In genomic region chr9:37229880-37230325, GRCm38 (mm10) we compare ENCODE assay signal across 8 mouse cellular contexts. TPM values are rescaled to one million over a fixed set of nuclear protein-coding genes. Genes with fewer than 3 reads are reported as not detected.
DNase-seq lines count a peak whose midpoint lies in the region; ATAC-seq lines count a peak whose summit lies in the region.

No protein-coding gene starts in this region.

- WGBS in intestine, embryonic 16.5 days: 0% methylated on average over 1 of the region's 1 CpGs

- no peak overlapping the region for H3K27ac ChIP-seq in intestine, embryonic 16.5 days (ENCODE audit: low read length)

- H3K4me1 ChIP-seq in intestine, embryonic 16.5 days (ENCODE audit: control insufficient read depth, insufficient read depth, low read length): 0 out of 2 replicates have a peak, but pooled peaks cover 6% of the 10 kb centered on the region

- H3K9me3 ChIP-seq in intestine, embryonic 16.5 days (ENCODE audit: control insufficient read depth, low read length): no peaks in the 10 kb centered on the region

- DNase-seq in urinary bladder, adult 18-20 months (ENCODE audit: low spot score in 2 of 2): peak; percentile 33 to 57
- no peak for DNase-seq in urinary bladder, postnatal 10 days (ENCODE audit: low spot score)
- DNase-seq in embryo, embryonic 11.5 days (ENCODE audit: low read depth, low spot score): peak; percentile 58
- peak; percentile 43 for DNase-seq in gastrocnemius, postnatal 25 days
- peak; percentile 72 to 88 for DNase-seq in left cerebral cortex, postnatal 25 days (ENCODE audit: low spot score in 2 of 2)
- peak; percentile 78 to 83 for DNase-seq in right cerebral cortex, postnatal 10 days (ENCODE audit: low spot score in 2 of 2)

- ATAC-seq in intestine, embryonic 16.5 days: peak; percentile 68
- ATAC-seq in megakaryocyte-erythroid progenitor cell, adult 5-6 weeks (replicated peaks; ENCODE audit: low FRiP score, low TSS enrichment, poor library complexity, severe bottlenecking): peak; percentile 80

- H3K9ac ChIP-seq in intestine, embryonic 16.5 days (ENCODE audit: low read depth, low read length): no peak overlapping the region

- no peak overlapping the region for H3K4me2 ChIP-seq in intestine, embryonic 16.5 days (ENCODE audit: low read depth, low read length)

- intact Hi-C loops in left cerebral cortex, postnatal 25 days (cut with DNase I): loop anchor here (1.0 to 2.0 kb wide), 3 partner anchors 53 to 336 kb away; no protein-coding TSS in a partner anchor

- no peaks in the 10 kb centered on the region for H3K36me3 ChIP-seq in intestine, embryonic 16.5 days (ENCODE audit: control insufficient read depth, insufficient read depth, low read length)

- H3K27me3 ChIP-seq in intestine, embryonic 16.5 days (replicated peaks; ENCODE audit: control insufficient read depth, insufficient read depth, low read length): no peaks in the 10 kb centered on the region

- no peak overlapping the region for H3K4me3 ChIP-seq in intestine, embryonic 16.5 days (ENCODE audit: low read length)

RNA-seq across cellular contexts. Expression of gene Tmem218, which starts 21.9 kb away (rescaled TPM):
- 1 to 10 TPM; 2.3 to 3.1 TPM for total RNA-seq in gastrocnemius, postnatal 25 days (2021)
- polyA plus RNA-seq in intestine, embryonic 16.5 days (2015; fragmentation: Nextera tagmentation; extraction: Ambion mirVana): 7.8 and 9.0 TPM in 2 replicates
- total RNA-seq in left cerebral cortex, postnatal 25 days (2021): 1 to 10 TPM; 8.9 to 9.4 TPM
- 3.4 and 4.7 TPM in 2 replicates for total RNA-seq in megakaryocyte-erythroid progenitor cell, adult 5-6 weeks (2014; fragmentation: Nextera tagmentation)
- 2.8 and 3.3 TPM in 2 replicates for total RNA-seq in megakaryocyte-erythroid progenitor cell, adult 5-6 weeks (2017)

RNA-seq across cellular contexts. Expression of gene Slc37a2, which starts 25.6 kb away (rescaled TPM):
- 1 to 10 TPM in 1 of 2 experiments, under 1 TPM in 1; 0.92 to 1.1 TPM for total RNA-seq in gastrocnemius, postnatal 25 days (2021)
- polyA plus RNA-seq in intestine, embryonic 16.5 days (2015; fragmentation: Nextera tagmentation; extraction: Ambion mirVana): 8.9 and 10.8 TPM in 2 replicates
- total RNA-seq in left cerebral cortex, postnatal 25 days (2021): 1 to 10 TPM; 1.4 to 2.1 TPM
- 1.3 TPM in 1 of 2 replicates, not detected in the other for total RNA-seq in megakaryocyte-erythroid progenitor cell, adult 5-6 weeks (2014; fragmentation: Nextera tagmentation)
- 0.11 and 0.23 TPM in 2 replicates for total RNA-seq in megakaryocyte-erythroid progenitor cell, adult 5-6 weeks (2017)
